Mouse (Mus musculus) cortical plate, adult 2 months (tissue): ENCODE measurements at regions not wholly inside any gene's neighbourhood (a gene's known extent, or its start where the extent isn't known, plus 50 kb on each side); places are given as distances from the start of the nearest gene placed in this dataset.

ENCODE experiments used
- H3K27ac ChIP-seq: fragments of 200-500 bp; 2 replicates; pipeline ENCODE4 v1.5.1; 2012; ENCODE audit warnings: low read length, control low read depth, inconsistent platforms; ENCODE audit not compliant: insufficient read depth
- H3K4me1 ChIP-seq: fragments of 200-500 bp; 2 replicates; pipeline ENCODE4 v1.6.1; 2011; ENCODE audit warnings: low read length; ENCODE audit not compliant: control insufficient read depth, insufficient read depth
- H3K4me3 ChIP-seq: fragments of 200-500 bp; 2 replicates; pipeline ENCODE4 v1.5.1; 2011; ENCODE audit warnings: mild to moderate bottlenecking, low read length, control low read depth; ENCODE audit not compliant: insufficient read depth
- CTCF ChIP-seq: fragments of 200-500 bp; IDR thresholded peaks from 2 replicates; pipeline ENCODE4 v1.5.1; 2011; ENCODE audit warnings: mild to moderate bottlenecking, control low read depth, low read length; ENCODE audit not compliant: insufficient read depth; ENCODE audit errors: extremely low read depth
- POLR2A ChIP-seq: fragments of 200-500 bp; IDR thresholded peaks from 2 replicates; pipeline ENCODE4 v1.6.1; 2011; ENCODE audit warnings: mild to moderate bottlenecking, low read length, control low read depth; ENCODE audit not compliant: insufficient read depth; ENCODE audit errors: extremely low read depth

DNA sequence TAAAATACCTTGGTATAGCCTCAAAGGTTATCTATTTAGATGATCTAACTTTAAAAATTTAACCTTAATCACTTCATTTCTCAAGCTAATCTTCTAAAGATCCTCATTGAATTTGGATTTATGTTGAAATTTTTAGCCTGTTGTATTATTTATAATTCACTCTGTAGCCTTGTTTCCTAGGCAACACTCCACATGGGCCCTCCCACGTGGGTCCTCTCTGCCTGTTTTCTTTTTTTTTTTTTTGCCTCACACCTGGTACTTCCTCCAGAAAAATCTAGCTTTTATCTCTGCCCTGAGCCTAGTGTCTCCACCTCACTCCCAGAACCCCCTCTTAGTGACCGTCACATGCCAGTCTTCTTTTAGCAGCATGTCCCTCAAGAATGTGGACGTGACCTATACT, 113.9 kb downstream of the Gm815 start:
- TF ChIP-seq CTCF: no peak
- TF ChIP-seq POLR2A: no peak

DNA sequence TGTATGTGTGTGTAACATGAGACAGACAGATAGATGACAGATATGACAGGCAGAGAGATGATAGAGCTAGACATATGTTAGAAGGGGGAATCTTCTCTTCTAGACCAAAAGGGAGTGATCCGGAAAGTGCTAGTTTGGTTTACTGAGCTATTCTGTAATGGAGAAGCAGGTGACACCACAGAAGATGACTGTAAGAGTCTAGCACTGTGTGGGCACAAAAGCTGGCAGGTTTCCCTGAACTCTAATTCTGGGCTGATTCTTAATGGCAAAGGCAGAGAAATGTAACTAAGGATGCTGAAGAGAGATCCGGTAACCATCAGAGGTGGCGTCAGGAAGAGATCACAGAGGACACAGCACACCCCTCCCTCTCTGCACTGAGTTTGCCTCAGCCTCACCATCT, 136.2 kb downstream of the Gm815 start:
- H3K27ac ChIP-seq: no peak overlapping the region
- H3K4me1 ChIP-seq: peaks cover 5% of the 10 kb centered on the region
- TF ChIP-seq CTCF (no peak), POLR2A (no peak)
- no peak overlapping the region for H3K4me3 ChIP-seq

More for the DNA sequence above, 113.9 kb downstream of the Gm815 start:
- no peak overlapping the region for H3K4me3 ChIP-seq
- no peak overlapping the region for H3K27ac ChIP-seq
- H3K4me1 ChIP-seq: no peaks in the 10 kb centered on the region

DNA sequence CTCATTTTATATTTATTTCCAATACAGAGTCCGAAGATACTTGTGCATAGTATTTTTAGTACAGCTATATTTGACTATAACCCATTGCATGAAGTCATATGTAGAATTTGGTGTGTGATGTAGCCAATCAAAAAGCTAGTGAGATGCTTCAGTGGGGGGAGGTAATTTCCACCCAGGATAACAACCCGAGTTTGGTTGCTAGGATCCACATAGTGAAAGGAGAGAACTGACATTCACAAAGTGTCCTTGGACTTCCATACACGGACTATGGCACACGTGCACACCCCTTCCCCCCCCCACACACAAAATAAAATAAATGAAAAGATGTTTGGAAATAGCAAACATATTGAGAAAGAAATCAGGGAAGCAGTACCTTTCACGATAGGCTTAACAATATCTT, 137.2 kb downstream of the Gm815 start:
- no peak overlapping the region for H3K4me3 ChIP-seq
- TF ChIP-seq POLR2A: no peak
- no peak for TF ChIP-seq CTCF
- H3K27ac ChIP-seq: no peak overlapping the region
- H3K4me1 ChIP-seq: peaks cover 5% of the 10 kb centered on the region

DNA sequence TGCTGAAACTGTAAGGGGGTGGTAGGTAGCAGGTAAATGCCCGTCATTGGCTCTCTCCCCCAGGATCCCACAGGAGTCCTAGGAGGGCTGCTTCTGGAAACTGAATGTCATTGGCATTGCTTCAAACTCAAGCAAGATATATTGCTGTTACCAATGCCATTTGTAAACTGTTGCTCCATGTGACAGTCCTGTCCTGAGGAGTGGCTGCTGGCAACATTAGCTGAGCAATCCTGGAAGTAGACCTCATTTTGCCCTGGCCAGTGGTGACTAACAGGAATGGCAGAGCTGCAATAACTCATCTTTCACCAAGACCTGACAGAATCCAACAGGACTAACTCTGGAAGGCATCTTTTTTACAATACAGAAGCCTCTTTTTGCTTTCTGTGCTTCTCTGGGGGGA, 143.2 kb downstream of the Gm815 start:
- TF ChIP-seq POLR2A: no peak
- TF ChIP-seq CTCF: no peak
- H3K27ac ChIP-seq: no peak overlapping the region

DNA sequence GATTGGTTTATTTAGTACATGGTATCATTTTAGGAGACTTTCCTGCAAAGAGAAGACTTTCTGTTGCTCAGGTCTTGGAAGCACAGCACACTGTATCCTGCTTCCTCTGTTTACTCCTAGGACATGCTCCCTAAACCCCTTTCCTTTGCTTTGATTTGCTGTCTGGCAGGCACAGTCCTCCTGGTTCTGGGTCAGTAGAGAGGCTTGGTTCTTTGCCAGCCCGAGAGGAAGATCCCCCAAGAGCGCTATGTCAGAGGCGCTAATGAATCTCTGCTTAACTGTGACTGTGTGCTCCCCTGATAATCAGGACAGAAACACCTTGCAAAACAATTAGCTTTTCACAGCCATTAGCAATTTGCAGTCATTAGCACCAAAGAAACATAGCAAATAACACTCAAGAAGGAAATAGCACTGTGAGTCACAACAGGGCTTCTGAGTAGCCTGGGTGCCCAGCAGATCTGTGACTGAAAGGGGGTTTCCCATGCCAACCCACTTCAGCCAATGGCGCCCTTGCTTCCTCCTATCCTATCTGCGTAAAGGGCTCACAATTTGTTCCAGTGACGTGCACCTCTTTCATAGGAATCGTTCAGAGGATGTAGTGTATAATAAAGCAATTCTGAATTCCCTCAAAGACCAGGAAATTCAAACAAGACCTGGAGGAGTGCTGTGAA, 145.5 kb downstream of the Gm815 start:
- no peak overlapping the region for H3K27ac ChIP-seq

More for the DNA sequence above, 143.2 kb downstream of the Gm815 start:
- Histone ChIP-seq H3K4me1 (no peaks in the 10 kb centered on the region), H3K4me3 (no peak overlapping the region)

DNA sequence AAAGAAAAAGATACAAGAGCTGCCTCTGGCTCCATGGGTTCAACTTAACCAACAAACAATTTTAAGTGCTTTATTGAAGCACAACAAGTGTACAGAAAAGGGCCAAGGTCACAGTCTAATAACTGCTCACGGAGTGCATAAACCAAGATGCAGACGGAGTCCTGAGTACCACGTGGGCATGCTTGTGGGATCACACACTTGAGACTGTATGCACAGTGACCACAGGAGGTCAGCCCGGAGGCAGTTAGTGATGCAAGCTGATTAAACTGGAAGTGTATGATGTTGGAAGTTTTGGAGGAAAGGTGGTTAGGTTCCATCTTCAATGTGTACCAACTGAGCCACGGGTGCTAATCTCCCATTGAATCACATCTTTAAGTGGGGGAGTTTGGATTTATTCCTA, 146.9 kb downstream of the Gm815 start:
- Histone ChIP-seq H3K4me3 (no peak overlapping the region), H3K27ac (no peak overlapping the region), H3K4me1 (no peaks in the 10 kb centered on the region)
- TF ChIP-seq POLR2A: no peak
- TF ChIP-seq CTCF: peak; percentile 29; the same call in 1 of the 2 replicates

More for the DNA sequence above, 145.5 kb downstream of the Gm815 start:
- H3K4me1 ChIP-seq: no peaks in the 10 kb centered on the region
- H3K4me3 ChIP-seq: no peak overlapping the region
- TF ChIP-seq CTCF (no peak), POLR2A (no peak)

DNA sequence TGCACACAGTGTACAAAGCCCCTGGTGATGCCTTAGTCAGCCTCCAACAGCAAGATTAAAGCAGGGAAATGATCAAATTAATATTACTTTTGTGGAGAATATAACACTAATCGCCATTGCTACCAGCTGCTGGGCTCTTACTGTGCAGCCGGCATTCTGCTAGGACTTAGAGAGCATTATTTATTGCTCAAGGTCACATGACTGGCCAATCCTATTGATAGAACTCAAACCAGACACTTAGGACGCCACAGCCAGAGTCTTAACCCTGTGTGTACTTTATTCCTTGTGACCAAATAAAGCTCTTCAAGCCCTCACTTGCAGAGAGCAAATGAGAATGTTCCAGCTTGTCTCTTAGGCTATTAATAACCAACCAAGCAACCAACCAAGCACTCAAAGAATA, 152.6 kb downstream of the Gm815 start:
- H3K27ac ChIP-seq: no peak overlapping the region

DNA sequence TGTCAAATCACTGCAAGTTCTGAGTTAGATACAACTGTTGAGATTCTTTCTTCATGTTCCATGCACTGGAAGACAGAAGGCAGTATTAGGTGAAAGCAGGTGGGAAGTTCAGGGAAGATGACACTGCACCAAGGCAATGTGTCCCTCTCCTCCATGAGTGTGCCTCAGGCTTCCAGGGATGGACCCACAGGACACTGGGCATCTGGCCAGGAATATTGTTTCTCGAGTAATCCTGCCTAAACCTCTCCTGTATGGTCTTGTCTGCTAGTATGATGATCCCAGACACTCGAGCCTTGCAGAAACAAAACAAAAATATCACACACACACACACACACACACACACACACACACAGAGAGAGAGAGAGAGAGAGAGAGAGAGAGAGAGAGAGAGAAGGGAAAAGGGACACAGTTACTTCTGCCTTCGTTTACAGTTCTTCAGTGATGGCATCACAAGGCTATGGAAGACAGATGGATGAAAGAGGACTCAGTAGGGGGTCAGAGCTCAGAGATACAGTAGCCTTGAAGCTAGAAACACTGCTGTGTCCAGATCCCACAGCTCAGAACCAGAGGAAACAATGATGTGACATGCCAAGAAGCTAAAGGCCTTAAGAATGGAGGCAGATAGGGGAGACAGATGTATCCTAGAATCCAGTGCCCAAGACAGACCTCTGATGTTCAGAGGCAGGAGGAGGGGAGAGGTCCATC, 154.8 kb downstream of the Gm815 start:
- H3K4me1 ChIP-seq: no peaks in the 10 kb centered on the region
- H3K27ac ChIP-seq: no peak overlapping the region
- no peak for TF ChIP-seq POLR2A
- TF ChIP-seq CTCF: no peak
- H3K4me3 ChIP-seq: no peak overlapping the region

More for the DNA sequence above, 152.6 kb downstream of the Gm815 start:
- Histone ChIP-seq H3K4me3 (no peak overlapping the region), H3K4me1 (no peaks in the 10 kb centered on the region)
- no peak for TF ChIP-seq POLR2A
- TF ChIP-seq CTCF: no peak

DNA sequence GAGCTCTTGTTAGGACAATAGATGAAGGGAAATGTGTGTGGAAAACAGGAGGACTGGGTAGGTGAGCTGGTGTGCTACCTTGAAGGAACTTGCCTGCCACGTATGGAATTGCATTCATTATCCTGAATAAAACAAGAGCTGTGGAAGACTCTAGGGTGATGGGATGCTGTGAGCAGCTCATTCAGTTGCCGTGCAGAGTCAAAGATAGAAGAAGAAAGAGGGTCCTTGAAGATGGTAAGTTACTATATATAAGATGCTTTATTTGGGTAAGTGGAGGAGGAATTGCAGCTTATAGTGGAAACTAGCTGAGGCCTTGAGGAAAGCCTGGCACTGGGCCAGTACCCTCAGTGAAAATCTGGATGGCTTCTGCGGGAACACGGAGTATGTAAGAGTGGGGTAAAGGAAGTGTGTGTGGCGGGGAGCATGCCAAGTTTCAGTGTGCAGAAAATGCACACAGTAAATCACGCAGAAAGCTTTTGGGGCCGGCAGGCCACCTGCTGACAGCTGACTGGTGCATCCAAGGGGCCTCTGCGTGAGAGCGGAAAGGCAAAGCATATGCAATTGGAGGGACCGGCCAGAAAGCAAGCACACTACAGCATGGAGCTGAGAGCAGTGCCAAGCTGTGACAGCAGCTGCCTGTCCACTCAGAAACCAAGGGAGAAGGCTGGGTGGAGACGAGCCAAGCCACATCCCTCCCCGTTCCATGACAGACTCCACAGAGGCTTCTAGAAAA, 149.7 kb upstream of the Vldlr start:
- Histone ChIP-seq H3K27ac (no peak overlapping the region), H3K4me1 (peaks cover 2% of the 10 kb centered on the region), H3K4me3 (no peak overlapping the region)
- TF ChIP-seq CTCF: no peak
- no peak for TF ChIP-seq POLR2A
